Mouse (Mus musculus) thymus, adult 2 months (tissue): ENCODE data around the gene Taf1a. TPM values are rescaled to one million over a fixed set of nuclear protein-coding genes. Genes with fewer than 3 reads are reported as not detected.

Experiments used
- DNase-seq: peaks from one replicate; pipeline ENCODE4 v3.0.0; 2021
- H3K27ac ChIP-seq: fragments of 200-500 bp; 2 replicates; pipeline ENCODE4 v1.5.1; 2012; ENCODE audit warnings: low read length, control low read depth; ENCODE audit not compliant: control insufficient read depth, insufficient read depth
- H3K27me3 ChIP-seq: fragments of 200-500 bp; 2 replicates; pipeline ENCODE4 v1.6.1; 2012; ENCODE audit warnings: mild to moderate bottlenecking, low read length, moderate library complexity, mixed read lengths; ENCODE audit not compliant: control insufficient read depth, insufficient read depth
- H3K36me3 ChIP-seq: fragments of 200-500 bp; 2 replicates; pipeline ENCODE4 v1.6.1; 2012; ENCODE audit warnings: mild to moderate bottlenecking, low read length, moderate library complexity; ENCODE audit not compliant: control insufficient read depth, insufficient read depth
- H3K4me1 ChIP-seq: fragments of 200-500 bp; replicated peaks from 2 replicates; pipeline ENCODE4 v1.6.1; 2012; ENCODE audit warnings: low read length; ENCODE audit not compliant: control insufficient read depth, insufficient read depth
- H3K4me3 ChIP-seq: fragments of 200-500 bp; 2 replicates; pipeline ENCODE4 v1.5.1; 2012; ENCODE audit warnings: mild to moderate bottlenecking, low read length, control low read depth, moderate library complexity; ENCODE audit not compliant: control insufficient read depth, insufficient read depth
- CTCF ChIP-seq: fragments of 200-500 bp; IDR thresholded peaks from 2 replicates; pipeline ENCODE4 v1.5.1; 2012; ENCODE audit warnings: mild to moderate bottlenecking, control low read depth, low read length, moderate library complexity, borderline replicate concordance; ENCODE audit not compliant: control insufficient read depth, poor library complexity, insufficient read depth; ENCODE audit errors: extremely low read depth
- POLR2A ChIP-seq: fragments of 200-500 bp; IDR thresholded peaks from 2 replicates; pipeline ENCODE4 v1.6.1; 2012; ENCODE audit warnings: mild to moderate bottlenecking, low read length, control low read depth, moderate library complexity; ENCODE audit not compliant: control insufficient read depth, poor library complexity, insufficient read depth; ENCODE audit errors: extremely low read depth
- WGBS: fragments of 180-500 bp; shearing (Covaris S2); methylation state at CpG from one replicate; pipeline ENCODE4 v1.1.7; 2018; 5-methylcytosine and 5-hydroxymethylcytosine counted together
- polyA plus RNA-seq: library from polyadenylated mRNA; depleted of rRNA; stranded (reverse); fragments of >200 nt; gene quantifications from 2 replicates; pipeline ENCODE4 v1.2.3, GENCODE M21; 2012

The Taf1a gene
- polyA plus RNA-seq, 1 experiment = 12.8 TPM

DNA sequence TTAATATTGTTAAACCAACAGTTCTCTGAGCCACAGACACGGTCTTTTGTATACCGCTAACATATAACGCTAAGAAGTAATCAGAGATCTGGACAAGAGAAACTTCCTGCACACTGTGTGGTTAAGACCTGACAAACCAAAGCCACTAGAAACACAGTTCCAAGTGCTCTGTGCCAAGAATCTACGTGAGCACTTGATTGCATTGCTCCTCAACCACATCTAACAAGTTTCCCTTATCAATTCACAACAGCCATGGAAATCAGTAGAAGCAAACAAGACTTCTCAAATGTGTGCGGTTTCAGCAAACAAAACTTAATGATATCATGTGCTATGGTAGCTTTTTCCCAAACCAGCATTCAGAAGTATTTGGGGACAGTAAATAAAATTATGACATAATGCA is 26.5 kb upstream of the Taf1a start:
- Histone ChIP-seq H3K27me3 (no peaks in the 10 kb centered on the region), H3K4me3 (no peak overlapping the region), H3K4me1 (no peaks in the 10 kb centered on the region), H3K36me3 (peaks cover 66% of the 10 kb centered on the region), H3K27ac (no peak overlapping the region)
- TF ChIP-seq POLR2A = no peak
- TF ChIP-seq CTCF = no peak
- WGBS = 43% methylated on average over 5 of the region's 5 CpGs
- no peak for DNase-seq

DNA sequence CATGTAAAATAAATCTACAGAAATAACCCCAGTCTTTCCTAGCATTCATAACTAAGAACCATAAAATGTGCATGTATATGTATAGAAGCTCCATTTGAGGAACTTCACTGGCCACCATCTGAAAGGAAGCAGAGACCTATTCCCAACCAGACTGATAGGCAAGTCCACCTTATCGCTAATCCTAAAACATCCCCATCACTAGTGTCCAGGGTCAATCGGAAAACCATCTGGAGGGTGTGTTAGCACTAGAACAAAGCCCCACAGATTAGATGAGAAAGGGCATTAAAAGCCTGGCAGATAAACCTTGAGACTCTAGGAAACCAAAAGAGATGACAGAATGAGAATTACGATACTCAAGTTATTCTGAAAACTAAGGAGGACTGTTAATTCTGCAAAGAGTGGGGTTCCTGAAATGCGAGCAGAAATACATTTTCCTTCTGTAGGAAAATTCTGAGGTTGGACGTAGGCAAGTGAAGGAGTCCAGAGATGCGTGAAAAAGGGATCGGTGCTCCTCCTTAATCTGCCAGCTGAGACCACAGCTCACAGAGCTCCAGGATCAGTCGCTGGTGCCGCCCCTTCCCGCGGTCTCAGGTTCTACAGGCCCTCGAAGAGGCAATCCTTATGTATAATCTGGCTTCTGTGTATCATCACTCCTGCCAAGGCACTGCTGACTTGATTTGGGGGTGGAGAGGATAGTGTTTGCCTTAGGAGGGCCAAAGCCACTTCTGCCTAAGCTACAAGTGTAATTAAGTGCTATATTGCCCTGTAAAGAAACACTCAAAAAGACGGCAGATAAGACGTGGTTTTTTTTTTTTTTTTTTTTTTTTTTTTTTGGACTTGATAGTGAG is 25.8 kb upstream of the Taf1a start:
- DNase-seq = no peak
- TF ChIP-seq CTCF = no peak
- TF ChIP-seq POLR2A = no peak
- Histone ChIP-seq H3K4me3 (no peak overlapping the region), H3K36me3 (peaks cover 59% of the 10 kb centered on the region), H3K4me1 (peaks cover 4% of the 10 kb centered on the region), H3K27ac (no peak overlapping the region), H3K27me3 (no peaks in the 10 kb centered on the region)
- WGBS = 96% methylated on average over 14 of the region's 14 CpGs

DNA sequence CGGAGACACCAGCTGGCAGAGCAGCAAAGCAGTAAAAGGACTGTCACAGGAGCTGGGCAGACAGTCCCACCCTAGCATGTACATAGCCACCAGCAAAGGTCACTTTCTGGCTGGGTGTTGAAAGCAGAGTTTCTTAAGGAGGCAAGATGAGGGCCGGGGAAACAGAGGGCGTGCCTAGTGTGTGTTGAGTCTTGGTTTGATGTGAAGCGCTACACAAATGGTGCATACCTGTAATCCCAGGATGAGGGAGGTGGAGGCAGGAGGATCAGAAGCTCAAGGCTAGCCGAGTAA is 25.3 kb upstream of the Taf1a start:
- no peak overlapping the region for H3K27ac ChIP-seq
- H3K4me3 ChIP-seq = no peak overlapping the region
- DNase-seq = no peak
- WGBS = 94% methylated on average over 5 of the region's 5 CpGs
- no peaks in the 10 kb centered on the region for H3K27me3 ChIP-seq
- H3K36me3 ChIP-seq = peaks cover 53% of the 10 kb centered on the region
- TF ChIP-seq POLR2A = no peak
- no peak for TF ChIP-seq CTCF
- peaks cover 7% of the 10 kb centered on the region for H3K4me1 ChIP-seq

DNA sequence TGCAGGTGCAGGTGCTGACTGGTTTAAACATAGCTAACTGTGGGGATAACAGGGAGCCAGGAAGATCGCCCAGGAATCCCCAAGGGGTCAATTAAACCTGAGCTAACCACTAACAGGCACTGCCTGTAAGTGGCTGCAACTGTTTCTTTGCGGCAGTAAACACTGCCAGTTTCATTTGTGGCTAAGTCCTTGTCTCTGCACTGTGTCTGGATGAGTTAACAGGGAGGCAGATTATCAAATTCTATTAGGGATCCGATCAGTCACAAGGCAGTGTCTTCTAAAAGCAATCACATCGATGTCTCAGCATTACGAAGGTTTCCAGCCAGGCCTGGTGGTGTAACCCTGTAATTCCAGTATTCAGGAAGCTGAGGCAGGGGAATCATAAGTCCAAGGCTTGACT is 22.4 kb upstream of the Taf1a start:
- Histone ChIP-seq H3K4me1 (peaks cover 15% of the 10 kb centered on the region), H3K36me3 (peaks cover 35% of the 10 kb centered on the region), H3K4me3 (no peak overlapping the region), H3K27ac (no peak overlapping the region), H3K27me3 (no peaks in the 10 kb centered on the region)
- WGBS = 95% methylated on average over 5 of the region's 5 CpGs
- TF ChIP-seq POLR2A (no peak), CTCF (no peak)
- no peak for DNase-seq

DNA sequence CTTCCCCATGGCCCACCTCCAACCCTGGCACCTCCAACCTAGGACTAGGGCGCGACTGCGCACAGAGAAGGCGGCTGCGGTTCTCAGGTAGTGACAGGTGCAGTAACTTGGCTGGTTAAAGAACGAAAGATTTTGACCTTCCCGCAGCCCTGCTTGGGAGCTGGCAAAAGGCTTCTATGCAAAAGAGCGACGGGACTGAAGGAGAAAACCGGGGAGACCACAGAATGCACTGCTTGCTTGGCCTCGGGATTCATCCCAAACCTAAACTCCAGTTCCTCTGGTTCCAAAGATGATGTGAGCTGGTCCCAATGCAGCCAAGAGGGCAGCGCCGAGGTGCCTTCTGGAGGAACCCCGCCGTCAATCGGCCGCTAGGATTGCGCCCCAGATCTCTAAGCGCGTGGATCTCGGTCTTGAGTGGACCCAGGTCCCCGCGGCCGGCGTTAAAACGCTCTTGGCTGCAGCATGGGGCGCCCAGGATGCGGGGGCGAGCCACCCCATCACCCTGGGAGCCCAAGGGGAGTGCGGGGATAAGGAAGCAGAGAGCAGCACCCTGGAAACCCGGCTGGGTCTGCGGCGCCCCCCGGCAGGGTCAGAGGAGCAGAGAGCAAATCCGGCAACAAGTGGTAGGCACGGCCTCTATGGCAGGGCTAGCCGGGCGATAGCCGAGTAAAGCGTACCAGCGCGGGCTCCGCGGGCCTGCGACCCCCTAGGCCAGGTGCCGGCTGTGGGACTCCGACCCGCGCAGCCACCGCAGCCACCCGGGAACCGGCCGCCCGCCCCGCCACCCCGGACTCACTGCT is 20.0 kb upstream of the Taf1a start:
- DNase-seq = peak; percentile 11
- Histone ChIP-seq H3K27me3 (no peaks in the 10 kb centered on the region), H3K4me3 (peak overlapping the region; percentile 87), H3K36me3 (peaks cover 16% of the 10 kb centered on the region), H3K4me1 (peaks cover 15% of the 10 kb centered on the region), H3K27ac (no peak overlapping the region)
- 6% methylated on average over 56 of the region's 56 CpGs for WGBS
- TF ChIP-seq CTCF = peak; percentile 45; the same call in 1 of the 2 replicates
- no peak for TF ChIP-seq POLR2A

DNA sequence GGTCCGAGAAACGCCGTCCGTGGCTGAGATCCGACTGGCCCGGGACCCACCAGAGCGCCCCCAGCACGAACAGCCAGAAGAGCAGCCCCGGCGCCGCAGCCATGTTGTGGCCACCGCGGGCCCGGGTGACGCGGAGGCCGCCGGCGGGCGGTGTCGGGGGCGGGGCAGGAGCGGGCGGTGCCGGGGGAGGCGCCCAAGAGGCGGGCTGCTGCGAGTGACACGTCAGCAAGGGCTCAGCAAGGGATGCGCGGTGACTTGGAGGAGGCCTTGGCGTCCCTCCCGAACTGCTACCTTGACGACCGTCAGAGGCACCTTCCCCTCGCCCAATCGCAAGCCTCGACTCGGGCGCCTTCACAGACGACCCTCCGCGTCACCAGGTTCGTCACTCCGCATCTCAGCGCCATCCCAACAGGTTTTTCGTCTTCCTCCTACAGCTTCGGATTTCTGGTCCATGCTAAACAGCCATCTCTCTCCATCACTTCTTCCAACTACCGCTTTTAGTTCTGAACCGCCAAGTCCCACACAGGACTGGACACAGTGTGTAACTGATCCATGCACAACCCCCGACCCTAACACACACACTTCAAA is 19.3 kb upstream of the Taf1a start, which contains the start of gene Mia3:
Gene Mia3 (minus strand): TSS at position 127 of the 588 bp plus-strand sequence.
- TF ChIP-seq CTCF (no peak), POLR2A (peak; percentile 83)
- no peak within 1 kb of the TSS for H3K27ac ChIP-seq
- no peaks in the 10 kb centered on the region for H3K27me3 ChIP-seq
- peaks cover 15% of the 10 kb centered on the region for H3K4me1 ChIP-seq
- DNase-seq = peak; percentile 94
- WGBS = under 1% methylated on average over 49 of the region's 51 CpGs
- peak within 1 kb of the TSS; percentile 87 for H3K4me3 ChIP-seq
- H3K36me3 ChIP-seq = peaks cover 8% of the 10 kb centered on the region; the same call in 1 of the 2 replicates
